Mouse (Mus musculus) ES-E14 (cell line): ENCODE measurements at regions not wholly inside any gene's neighbourhood (a gene's known extent, or its start where the extent isn't known, plus 50 kb on each side); places are given as distances from the start of the nearest gene placed in this dataset.

Experiments
- CHD2 ChIP-seq: IDR thresholded peaks from 2 replicates; pipeline ENCODE4 v1.6.1; 2014; ENCODE audit warnings: mild to moderate bottlenecking, low read depth, low read length, inconsistent platforms
- ZC3H11A ChIP-seq: IDR thresholded peaks from 2 replicates; pipeline ENCODE4 v1.6.1; 2012; ENCODE audit warnings: low read depth, mild to moderate bottlenecking, inconsistent platforms, low read length, borderline replicate concordance
- ZNF384 ChIP-seq: IDR thresholded peaks from 2 replicates; pipeline ENCODE4 v1.6.1; 2012; ENCODE audit warnings: low read depth, low read length, inconsistent platforms

DNA sequence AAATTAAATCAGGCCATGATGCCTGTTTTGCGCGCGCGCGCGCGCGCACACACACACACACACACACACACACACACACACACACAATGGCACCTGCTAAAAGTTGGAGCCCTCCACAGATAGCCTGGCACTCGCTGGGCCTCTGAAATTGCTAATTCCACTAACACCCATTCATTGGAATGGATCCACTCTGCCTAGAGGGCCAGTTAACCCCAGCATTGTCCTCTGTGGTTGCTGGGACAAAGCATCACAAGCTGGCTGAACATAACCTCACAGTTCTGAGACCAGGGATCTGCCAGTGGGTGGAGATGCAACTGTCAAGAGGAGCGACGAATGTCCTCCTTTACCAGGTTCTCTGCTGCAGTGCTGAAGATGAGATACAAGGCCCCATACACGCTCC, 53.3 kb upstream of the Map4k3 start:
- TF ChIP-seq ZNF384 = no peak
- TF ChIP-seq ZC3H11A = no peak
- TF ChIP-seq CHD2 = no peak
